Mouse (Mus musculus): ENCODE measurements around the gene Lrch3.
"Not testable (repeated sequence)": the region's sequence is repeated elsewhere in the genome, so short reads cannot be mapped to it uniquely, and the experiment has no call there.

The Lrch3 gene

GRCm38 (mm10) chr16:33005216-33005615 lies 91.3 kb downstream of the Lrch3 start:
- DNase-seq: no peak

- DNase-seq: no peak
Measured at GRCm38 (mm10) chr16:33006888-33007287, 93.0 kb downstream of the Lrch3 start.

- no peak for DNase-seq
Measured at GRCm38 (mm10) chr16:33007436-33007835, 93.5 kb downstream of the Lrch3 start.

GRCm38 (mm10) chr16:33010166-33010565 lies 96.3 kb downstream of the Lrch3 start:
- no peak for DNase-seq

- DNase-seq: no peak
Measured at GRCm38 (mm10) chr16:33013801-33014200, 99.9 kb downstream of the Lrch3 start.

- no peak for DNase-seq
Measured at GRCm38 (mm10) chr16:33014921-33015320, 101.0 kb downstream of the Lrch3 start.

GRCm38 (mm10) chr16:33015396-33015907 lies 101.6 kb downstream of the Lrch3 start:
- DNase-seq: no peak

GRCm38 (mm10) chr16:33015986-33016385 lies 102.1 kb downstream of the Lrch3 start:
- no peak for DNase-seq

- no peak for DNase-seq
Measured at GRCm38 (mm10) chr16:33017677-33018349, 103.9 kb downstream of the Lrch3 start.

GRCm38 (mm10) chr16:33019117-33019770 lies 105.3 kb downstream of the Lrch3 start:
- DNase-seq: no peak

GRCm38 (mm10) chr16:33021381-33021780 lies 107.5 kb downstream of the Lrch3 start:
- DNase-seq: no peak

- peak; percentile 77 to 81 for DNase-seq
Measured at GRCm38 (mm10) chr16:33023750-33024149, 109.8 kb downstream of the Lrch3 start.

- DNase-seq: no peak
Measured at GRCm38 (mm10) chr16:33024456-33025104, 110.7 kb downstream of the Lrch3 start.

- peak in 1 of 2 experiments; percentile 35 for DNase-seq
Measured at GRCm38 (mm10) chr16:33026357-33026756, 112.5 kb downstream of the Lrch3 start.

GRCm38 (mm10) chr16:33036006-33036405 lies 122.1 kb downstream of the Lrch3 start:
- no peak for DNase-seq

- DNase-seq: no peak
Measured at GRCm38 (mm10) chr16:33042682-33043081, 128.8 kb downstream of the Lrch3 start.

- DNase-seq: peak in 1 of 2 experiments; percentile 34
Measured at GRCm38 (mm10) chr16:33043268-33043667, 129.4 kb downstream of the Lrch3 start.

GRCm38 (mm10) chr16:33048004-33048403 lies 134.1 kb downstream of the Lrch3 start:
- no peak for DNase-seq

GRCm38 (mm10) chr16:33048686-33049085 lies 134.8 kb downstream of the Lrch3 start:
- no peak for DNase-seq

GRCm38 (mm10) chr16:33049809-33050208 lies 135.9 kb downstream of the Lrch3 start:
- DNase-seq: no peak

- DNase-seq: no peak
Measured at GRCm38 (mm10) chr16:33053141-33053540, 139.2 kb downstream of the Lrch3 start.

GRCm38 (mm10) chr16:33054927-33055326 lies 141.0 kb downstream of the Lrch3 start:
- not testable (repeated sequence) for DNase-seq

GRCm38 (mm10) chr16:33055655-33056054 lies 141.8 kb downstream of the Lrch3 start:
- DNase-seq: no peak
